In the genomic region with DNA sequence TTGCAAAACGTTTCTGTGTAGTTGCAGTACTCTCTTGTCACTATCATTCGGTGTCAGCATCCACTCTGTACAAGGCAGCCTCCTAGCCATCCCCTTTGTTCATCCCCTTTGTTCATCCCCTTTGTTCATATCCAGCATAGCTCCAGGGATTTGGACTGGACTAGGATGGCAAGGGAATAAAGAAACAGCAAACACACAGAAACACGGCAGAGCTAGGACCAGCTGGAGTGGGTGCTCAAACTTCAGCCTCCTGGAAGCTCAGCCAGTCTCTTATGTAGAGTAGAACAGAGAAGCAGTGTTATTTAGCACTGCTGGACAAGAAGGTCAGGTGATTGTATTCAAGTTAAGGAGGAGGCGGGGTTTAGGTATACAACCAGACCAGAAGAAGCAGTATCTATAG, we compare ENCODE assay signal across 27 mouse cellular contexts.
"Had no signal": no experiment of that assay in that cellular context is flagged by ENCODE, and none has a peak within 500 bp of the region (broad histone marks: within the 10 kb centered on the region; RNA-seq: fewer than 3 reads in every experiment).

No protein-coding gene starts in this region.

- DNase-seq: gastrocnemius, adult 2 months; gastrocnemius, postnatal 10 days; gastrocnemius, postnatal 25 days; heart, adult 2 months; heart, postnatal 10 days; heart, postnatal 4 days; kidney, adult 11 months; kidney, adult 2 months; kidney, adult 9 months; kidney, postnatal 14 days; kidney, postnatal 36 days; layer of hippocampus, adult 9-11 months; layer of hippocampus, postnatal 36 days; left cerebral cortex, postnatal 4 days had no signal

- H3K4me3 ChIP-seq: gastrocnemius, adult 2 months; heart, adult 2 months; heart, embryonic 10.5 days; heart, embryonic 12.5 days; hindbrain, embryonic 10.5 days; hindbrain, embryonic 12.5 days; kidney, embryonic 15.5 days; limb, embryonic 13.5 days; limb, embryonic 15.5 days; liver, embryonic 12.5 days had no signal

- H3K9me3 ChIP-seq: heart, embryonic 10.5 days; heart, embryonic 12.5 days; hindbrain, embryonic 10.5 days; hindbrain, embryonic 12.5 days; kidney, embryonic 15.5 days; limb, embryonic 13.5 days; limb, embryonic 15.5 days; liver, embryonic 12.5 days had no signal

- ATAC-seq: hindbrain, embryonic 16.5 days; inflammation-experienced regulatory T-cells, adult 6 months; liver, embryonic 12.5 days had no signal

- H3K4me2 ChIP-seq: heart, embryonic 12.5 days; hindbrain, embryonic 12.5 days; hindbrain, embryonic 14.5 days; kidney, embryonic 15.5 days; limb, embryonic 13.5 days; limb, embryonic 15.5 days; liver, embryonic 12.5 days had no signal

- H3K27me3 ChIP-seq: heart, embryonic 12.5 days; hindbrain, embryonic 12.5 days; kidney, embryonic 15.5 days; limb, embryonic 13.5 days; limb, embryonic 15.5 days; liver, embryonic 12.5 days had no signal

- H3K36me3 ChIP-seq: heart, embryonic 10.5 days; heart, embryonic 12.5 days; hindbrain, embryonic 10.5 days; hindbrain, embryonic 12.5 days; kidney, embryonic 15.5 days; limb, embryonic 13.5 days; limb, embryonic 15.5 days; liver, embryonic 12.5 days had no signal

- H3K27ac ChIP-seq: gastrocnemius, adult 2 months; heart, adult 2 months; heart, embryonic 10.5 days; hindbrain, embryonic 10.5 days; hindbrain, embryonic 12.5 days; hindbrain, embryonic 14.5 days; kidney, embryonic 15.5 days; kidney, postnatal 0 days; limb, embryonic 13.5 days; limb, embryonic 15.5 days; liver, embryonic 12.5 days; liver, embryonic 14.5 days had no signal

- H3K4me1 ChIP-seq: heart, embryonic 10.5 days; heart, embryonic 12.5 days; hindbrain, embryonic 12.5 days; kidney, embryonic 15.5 days; limb, embryonic 13.5 days; limb, embryonic 15.5 days; liver, embryonic 12.5 days had no signal

- H3K9ac ChIP-seq: heart, embryonic 12.5 days; hindbrain, embryonic 12.5 days; hindbrain, embryonic 14.5 days; kidney, embryonic 15.5 days; limb, embryonic 13.5 days; limb, embryonic 15.5 days; liver, embryonic 12.5 days; liver, embryonic 14.5 days had no signal
